Mouse (Mus musculus) limb, embryonic 15.5 days (tissue): ENCODE measurements around the gene Mecom. TPM values are rescaled to one million over a fixed set of nuclear protein-coding genes. Genes with fewer than 3 reads are reported as not detected.

ENCODE experiments used
- ATAC-seq: fragments of 200-750 bp; cut with Nextera tagmentation; 2 replicates; pipeline ENCODE4 v1.8.0; 2017; ENCODE audit warnings: low read depth, moderate TSS enrichment; ENCODE audit not compliant: insufficient number of reproducible peaks, low FRiP score, low TSS enrichment
- H3K27ac ChIP-seq: fragments of 300-500 bp; sonication (generic); 2 replicates; pipeline ENCODE4 v1.5.1; 2015; ENCODE audit warnings: moderate library complexity, mild to moderate bottlenecking, inconsistent platforms
- H3K27me3 ChIP-seq: fragments of 300-500 bp; sonication (generic); 2 replicates; pipeline ENCODE4 v1.6.1; 2015; ENCODE audit warnings: inconsistent platforms
- H3K36me3 ChIP-seq: fragments of 300-500 bp; sonication (generic); 2 replicates; pipeline ENCODE4 v1.6.1; 2015; ENCODE audit warnings: inconsistent platforms
- H3K4me1 ChIP-seq: fragments of 300-500 bp; sonication (generic); 2 replicates; pipeline ENCODE4 v1.6.1; 2015; ENCODE audit warnings: inconsistent platforms
- H3K4me2 ChIP-seq: fragments of 300-500 bp; sonication (generic); 2 replicates; pipeline ENCODE4 v1.6.1; 2015; ENCODE audit warnings: mild to moderate bottlenecking, inconsistent platforms
- H3K4me3 ChIP-seq: fragments of 300-500 bp; sonication (generic); 2 replicates; pipeline ENCODE4 v1.5.1; 2015; ENCODE audit warnings: mild to moderate bottlenecking, inconsistent platforms
- H3K9ac ChIP-seq: fragments of 300-500 bp; sonication (generic); 2 replicates; pipeline ENCODE4 v1.6.1; 2015; ENCODE audit warnings: inconsistent platforms
- H3K9me3 ChIP-seq: fragments of 300-500 bp; sonication (generic); 2 replicates; pipeline ENCODE4 v1.6.1; 2016; ENCODE audit warnings: inconsistent platforms
- WGBS: fragments of 180-500 bp; shearing (Covaris S2); methylation state at CpG from one replicate; pipeline ENCODE4 v1.1.7; 2015; 5-methylcytosine and 5-hydroxymethylcytosine counted together
- polyA plus RNA-seq: library from polyadenylated mRNA; unstranded; fragments of >200 nt; fragmentation: Nextera tagmentation; extraction: Ambion mirVana; gene quantifications from 2 replicates; pipeline ENCODE4 v1.2.1, GENCODE M21; 2015

The Mecom gene
- polyA plus RNA-seq, 1 experiment from 2014 or later: 38.4 TPM

DNA sequence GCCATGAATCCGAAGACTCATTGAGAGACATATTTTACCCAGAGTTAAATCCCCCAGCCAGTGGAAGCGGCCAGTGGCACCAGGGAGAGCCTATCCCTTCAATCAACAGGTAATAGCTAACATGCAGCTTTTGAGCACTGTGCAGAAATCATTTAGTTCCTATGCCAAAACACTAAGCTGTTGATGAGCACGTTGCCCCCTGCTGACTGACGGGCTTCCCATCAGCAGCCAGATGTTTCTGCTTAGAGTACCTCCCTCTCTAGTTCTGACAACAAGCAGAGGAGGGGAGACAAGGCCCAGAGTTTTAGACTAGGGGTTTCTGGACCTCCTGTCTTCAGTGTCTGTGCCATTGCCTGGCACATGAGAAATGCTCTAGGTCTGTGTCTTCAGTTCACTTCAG lies 239.7 kb downstream of the Mecom start:
- H3K27me3 ChIP-seq: no peaks in the 10 kb centered on the region
- no peak for ATAC-seq
- no peak overlapping the region for H3K27ac ChIP-seq
- H3K4me3 ChIP-seq: no peak overlapping the region
- H3K4me1 ChIP-seq: peaks cover 4% of the 10 kb centered on the region; the same call in 1 of the 2 replicates
- H3K36me3 ChIP-seq: no peaks in the 10 kb centered on the region
- no peak overlapping the region for H3K4me2 ChIP-seq
- H3K9ac ChIP-seq: no peak overlapping the region
- WGBS: 39% methylated on average over 4 of the region's 4 CpGs
- H3K9me3 ChIP-seq: no peaks in the 10 kb centered on the region

DNA sequence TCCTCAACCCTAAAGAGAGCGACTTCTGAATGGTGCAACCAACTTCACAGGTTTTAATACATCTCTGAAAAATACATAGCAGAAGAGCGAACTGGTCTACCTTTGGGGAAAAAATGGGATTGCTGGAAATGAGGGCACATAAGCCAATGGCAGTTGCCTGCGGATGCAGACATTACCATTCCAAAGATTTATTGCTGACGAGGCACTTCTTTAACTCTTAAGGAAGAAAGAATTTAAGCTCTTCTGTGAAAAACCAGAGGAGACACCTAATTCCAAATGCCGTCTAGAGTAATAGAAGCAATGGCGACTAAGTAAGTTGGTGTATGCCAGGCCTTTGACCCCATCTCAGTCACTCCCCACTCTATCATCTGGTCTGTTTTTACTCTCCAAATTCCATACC lies 240.2 kb downstream of the Mecom start:
- H3K9ac ChIP-seq: no peak overlapping the region
- no peaks in the 10 kb centered on the region for H3K36me3 ChIP-seq
- peaks cover 4% of the 10 kb centered on the region; the same call in 1 of the 2 replicates for H3K4me1 ChIP-seq
- no peaks in the 10 kb centered on the region for H3K27me3 ChIP-seq
- no peak for ATAC-seq
- no peak overlapping the region for H3K4me3 ChIP-seq
- H3K9me3 ChIP-seq: no peaks in the 10 kb centered on the region
- H3K27ac ChIP-seq: no peak overlapping the region
- 80% methylated on average over 6 of the region's 6 CpGs for WGBS
- H3K4me2 ChIP-seq: no peak overlapping the region

DNA sequence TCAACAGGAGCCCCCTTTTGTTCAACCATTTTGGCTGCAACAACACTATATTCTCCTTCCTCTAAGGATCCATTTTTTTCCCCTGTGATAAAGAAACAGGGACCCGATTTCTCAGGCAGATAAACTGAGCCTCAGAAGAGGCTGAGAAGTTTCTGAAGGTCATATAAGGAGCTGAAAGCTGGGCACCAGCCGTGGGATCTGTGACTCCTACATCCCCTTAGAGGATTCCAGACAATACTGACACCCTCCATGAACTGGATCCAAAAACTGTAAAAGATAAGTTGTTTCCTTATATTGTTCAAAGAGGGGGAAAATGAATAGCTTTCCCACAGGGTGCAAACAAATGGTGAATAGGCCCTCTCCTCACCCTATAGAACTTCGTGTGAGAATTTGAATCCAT lies 241.7 kb downstream of the Mecom start:
- Histone ChIP-seq H3K9ac (no peak overlapping the region), H3K36me3 (no peaks in the 10 kb centered on the region), H3K27ac (no peak overlapping the region), H3K4me2 (no peak overlapping the region), H3K27me3 (no peaks in the 10 kb centered on the region), H3K4me1 (peaks cover 6% of the 10 kb centered on the region; the same call in 1 of the 2 replicates), H3K9me3 (no peaks in the 10 kb centered on the region), H3K4me3 (no peak overlapping the region)
- ATAC-seq: no peak
- 64% methylated on average over 3 of the region's 3 CpGs for WGBS

DNA sequence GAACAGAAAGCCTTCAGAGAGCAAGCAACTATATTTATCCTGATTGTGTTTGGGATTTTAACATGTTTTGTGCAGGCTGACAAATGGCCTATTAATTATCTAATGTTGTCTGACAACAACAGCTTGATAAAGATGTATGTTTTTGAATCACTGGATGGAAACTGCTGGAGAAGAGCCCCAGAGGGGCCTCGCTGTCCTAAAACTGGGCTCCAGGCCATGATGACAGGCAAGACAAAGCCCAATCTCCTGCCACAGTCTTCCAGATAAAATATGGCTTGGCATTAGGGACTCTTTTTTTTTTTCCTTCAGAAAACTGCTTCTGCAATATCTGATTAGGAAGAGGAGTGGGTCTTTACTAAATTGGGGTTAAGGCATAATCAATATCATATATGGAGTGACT lies 248.3 kb downstream of the Mecom start:
- H3K27ac ChIP-seq: no peak overlapping the region
- H3K9me3 ChIP-seq: no peaks in the 10 kb centered on the region
- no peak overlapping the region for H3K4me3 ChIP-seq
- H3K36me3 ChIP-seq: no peaks in the 10 kb centered on the region
- H3K9ac ChIP-seq: no peak overlapping the region
- 68% methylated on average over 1 of the region's 1 CpGs for WGBS
- no peak for ATAC-seq
- H3K4me1 ChIP-seq: peaks cover 3% of the 10 kb centered on the region; the same call in 1 of the 2 replicates
- no peak overlapping the region for H3K4me2 ChIP-seq
- no peaks in the 10 kb centered on the region for H3K27me3 ChIP-seq

DNA sequence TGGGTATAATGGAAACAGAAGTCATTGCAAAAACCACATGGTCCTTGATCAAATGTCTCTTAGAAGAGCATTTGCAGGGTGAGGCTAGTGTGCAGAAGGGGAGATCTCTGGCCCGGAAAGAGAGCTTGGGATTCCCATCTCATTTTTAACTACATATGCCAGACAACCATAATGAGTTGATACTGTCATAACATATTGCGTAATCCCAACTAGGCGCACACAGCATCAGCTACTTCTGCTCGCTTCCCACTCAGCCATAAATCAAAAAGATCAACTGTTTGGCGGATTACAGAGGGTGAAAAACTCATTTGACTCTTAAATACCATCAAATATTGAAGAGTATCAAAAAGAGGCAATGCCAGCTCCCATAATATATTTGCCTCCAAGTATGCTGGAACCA lies 253.4 kb downstream of the Mecom start:
- Histone ChIP-seq H3K9ac (no peak overlapping the region), H3K36me3 (no peaks in the 10 kb centered on the region), H3K4me2 (no peak overlapping the region), H3K4me1 (no peaks in the 10 kb centered on the region), H3K27me3 (no peaks in the 10 kb centered on the region), H3K27ac (no peak overlapping the region), H3K4me3 (no peak overlapping the region), H3K9me3 (no peaks in the 10 kb centered on the region)
- WGBS: 85% methylated on average over 5 of the region's 5 CpGs
- ATAC-seq: no peak

DNA sequence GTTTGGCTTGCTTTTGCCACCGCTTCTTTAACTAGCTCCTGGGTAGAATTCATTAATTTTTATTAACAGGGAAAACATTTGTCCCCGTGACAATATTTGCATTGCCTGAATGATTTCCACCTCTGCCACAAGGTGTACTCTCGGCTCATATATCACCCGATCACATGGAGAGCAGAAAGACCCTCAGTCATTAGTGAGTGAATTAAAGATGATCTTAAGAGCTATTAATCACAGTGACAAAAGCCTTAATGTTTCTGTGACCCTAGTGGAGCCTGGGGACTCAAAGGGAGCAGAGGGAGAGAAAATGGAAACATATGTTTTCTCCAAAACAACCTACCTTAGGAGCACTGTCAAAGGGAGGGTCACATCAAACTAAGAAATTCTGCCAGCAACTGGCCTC lies 261.3 kb downstream of the Mecom start:
- no peaks in the 10 kb centered on the region for H3K27me3 ChIP-seq
- H3K36me3 ChIP-seq: no peaks in the 10 kb centered on the region
- H3K4me2 ChIP-seq: no peak overlapping the region
- ATAC-seq: no peak
- no peaks in the 10 kb centered on the region for H3K9me3 ChIP-seq
- no peak overlapping the region for H3K4me3 ChIP-seq
- H3K9ac ChIP-seq: no peak overlapping the region
- whole genome bisulfite sequencing: 20% methylated on average over 4 of the region's 4 CpGs
- H3K27ac ChIP-seq: no peak overlapping the region
- H3K4me1 ChIP-seq: 0 out of 2 replicates have a peak, but pooled peaks cover 7% of the 10 kb centered on the region

DNA sequence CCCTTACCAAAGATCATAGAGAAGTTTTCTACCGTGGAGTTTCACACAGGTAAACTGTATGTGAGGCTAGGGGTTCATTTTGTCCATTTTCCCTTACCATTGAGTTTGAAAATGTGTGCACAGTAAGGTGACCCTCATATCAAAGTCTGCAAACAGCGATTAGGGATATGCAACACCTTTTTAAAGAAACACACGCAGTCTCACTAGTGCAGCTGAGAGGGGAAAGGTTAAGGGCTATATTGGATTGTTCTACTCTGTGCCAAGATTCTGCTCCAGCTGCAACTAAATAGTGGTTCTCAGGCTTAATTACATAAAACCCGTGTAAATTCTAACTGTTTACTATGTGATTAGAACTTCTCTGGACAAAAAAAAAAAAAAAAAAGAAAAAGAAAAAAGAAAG lies 263.7 kb downstream of the Mecom start:
- no peaks in the 10 kb centered on the region for H3K9me3 ChIP-seq
- no peaks in the 10 kb centered on the region for H3K27me3 ChIP-seq
- no peak overlapping the region for H3K9ac ChIP-seq
- WGBS: 32% methylated on average over 4 of the region's 4 CpGs
- ATAC-seq: no peak
- no peak overlapping the region for H3K4me3 ChIP-seq
- H3K4me2 ChIP-seq: no peak overlapping the region
- no peaks in the 10 kb centered on the region for H3K36me3 ChIP-seq
- H3K4me1 ChIP-seq: 0 out of 2 replicates have a peak, but pooled peaks cover 7% of the 10 kb centered on the region
- H3K27ac ChIP-seq: no peak overlapping the region

DNA sequence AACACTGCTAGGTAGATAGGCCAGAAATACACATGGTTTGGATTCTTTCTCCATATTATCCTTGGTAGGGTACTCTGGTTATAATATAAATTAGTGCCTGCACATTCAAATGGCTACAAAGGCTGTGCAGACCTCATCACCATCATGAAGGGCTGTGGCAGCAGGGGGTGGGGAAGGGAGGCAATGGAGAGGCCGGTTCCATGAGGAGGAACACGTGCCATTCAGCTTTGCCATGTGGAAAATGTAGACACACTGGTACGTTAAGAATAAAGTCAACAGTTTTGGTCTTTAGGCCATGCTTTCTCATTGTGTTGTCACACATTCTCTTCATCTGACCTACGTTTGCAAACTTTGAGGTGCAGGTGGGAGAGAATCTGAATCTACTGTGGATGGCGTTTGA lies 264.2 kb downstream of the Mecom start:
- Histone ChIP-seq H3K36me3 (no peaks in the 10 kb centered on the region), H3K4me2 (no peak overlapping the region), H3K27ac (no peak overlapping the region), H3K27me3 (no peaks in the 10 kb centered on the region), H3K9ac (no peak overlapping the region), H3K4me1 (0 out of 2 replicates have a peak, but pooled peaks cover 7% of the 10 kb centered on the region), H3K4me3 (no peak overlapping the region), H3K9me3 (no peaks in the 10 kb centered on the region)
- 67% methylated on average over 5 of the region's 5 CpGs for WGBS
- no peak for ATAC-seq

DNA sequence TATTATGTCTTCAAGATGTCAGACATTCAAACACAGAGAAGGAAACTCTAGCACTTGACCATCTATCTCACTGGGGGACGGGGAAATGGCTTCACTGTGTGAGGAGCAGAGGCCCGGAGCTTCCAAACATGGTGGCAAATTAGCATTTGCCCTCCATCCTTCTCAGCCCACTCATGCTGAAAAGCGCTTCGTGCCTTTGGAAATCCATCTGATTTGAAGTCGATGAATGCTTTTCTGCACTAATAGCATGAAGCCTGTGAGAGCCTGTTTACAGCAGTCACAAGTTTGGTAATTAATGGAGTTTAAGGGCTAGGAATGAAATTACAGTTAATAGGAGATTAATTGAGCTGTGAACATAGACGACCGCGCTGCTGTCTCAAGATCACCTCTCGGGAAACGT lies 270.2 kb downstream of the Mecom start:
- H3K4me3 ChIP-seq: no peak overlapping the region
- no peak overlapping the region for H3K4me2 ChIP-seq
- no peak overlapping the region for H3K9ac ChIP-seq
- H3K36me3 ChIP-seq: no peaks in the 10 kb centered on the region
- no peak overlapping the region for H3K27ac ChIP-seq
- H3K27me3 ChIP-seq: no peaks in the 10 kb centered on the region
- no peaks in the 10 kb centered on the region for H3K9me3 ChIP-seq
- 0 out of 2 replicates have a peak, but pooled peaks cover 4% of the 10 kb centered on the region for H3K4me1 ChIP-seq
- ATAC-seq: no peak
- WGBS: 77% methylated on average over 10 of the region's 10 CpGs

DNA sequence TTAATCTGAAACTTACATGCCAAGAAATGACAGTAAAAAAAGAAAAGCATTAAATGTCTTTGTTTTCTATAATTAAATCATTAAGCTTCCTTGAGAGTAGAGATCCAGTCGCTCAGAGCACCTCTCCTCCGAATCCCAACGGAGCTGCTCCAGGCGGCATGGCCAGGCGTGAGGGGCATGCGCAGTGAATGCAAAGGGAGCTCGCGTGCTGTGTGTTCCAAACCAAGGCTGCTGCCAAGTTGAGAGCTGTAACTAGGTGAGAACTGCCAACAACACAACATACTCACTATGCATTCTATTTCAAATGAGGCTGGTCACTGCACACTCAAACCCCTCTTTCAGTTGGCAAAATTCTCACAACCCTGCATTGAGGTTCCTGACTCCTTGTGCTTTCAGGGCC lies 271.7 kb downstream of the Mecom start:
- H3K4me1 ChIP-seq: 0 out of 2 replicates have a peak, but pooled peaks cover 4% of the 10 kb centered on the region
- no peak overlapping the region for H3K9ac ChIP-seq
- WGBS: 70% methylated on average over 8 of the region's 8 CpGs
- H3K27me3 ChIP-seq: no peaks in the 10 kb centered on the region
- H3K36me3 ChIP-seq: no peaks in the 10 kb centered on the region
- no peak overlapping the region for H3K27ac ChIP-seq
- H3K4me3 ChIP-seq: no peak overlapping the region
- no peak for ATAC-seq
- no peak overlapping the region for H3K4me2 ChIP-seq
- no peaks in the 10 kb centered on the region for H3K9me3 ChIP-seq

DNA sequence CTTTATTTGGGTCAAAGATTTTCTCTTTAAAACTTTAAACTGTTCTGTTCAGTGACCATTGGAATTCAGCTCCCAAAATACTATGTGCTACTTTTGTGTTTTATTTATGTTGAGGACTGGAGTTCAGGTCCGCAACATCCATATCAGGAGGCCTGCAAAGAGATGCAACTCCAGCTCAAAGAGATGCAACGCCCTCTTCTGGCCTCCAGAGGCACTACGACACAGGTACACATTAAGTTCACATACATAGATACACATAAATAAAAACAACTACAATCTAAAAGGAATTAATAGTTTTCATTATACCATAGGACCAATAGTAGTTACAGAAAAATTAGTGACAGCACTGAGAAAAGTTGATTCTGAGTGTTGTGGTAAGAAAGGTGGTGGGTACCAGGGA lies 278.6 kb downstream of the Mecom start:
- no peaks in the 10 kb centered on the region for H3K27me3 ChIP-seq
- WGBS: 70% methylated on average over 3 of the region's 3 CpGs
- no peaks in the 10 kb centered on the region for H3K4me1 ChIP-seq
- no peak overlapping the region for H3K4me3 ChIP-seq
- H3K4me2 ChIP-seq: no peak overlapping the region
- H3K36me3 ChIP-seq: no peaks in the 10 kb centered on the region
- no peak for ATAC-seq
- H3K9ac ChIP-seq: no peak overlapping the region
- H3K9me3 ChIP-seq: no peaks in the 10 kb centered on the region
- H3K27ac ChIP-seq: no peak overlapping the region

DNA sequence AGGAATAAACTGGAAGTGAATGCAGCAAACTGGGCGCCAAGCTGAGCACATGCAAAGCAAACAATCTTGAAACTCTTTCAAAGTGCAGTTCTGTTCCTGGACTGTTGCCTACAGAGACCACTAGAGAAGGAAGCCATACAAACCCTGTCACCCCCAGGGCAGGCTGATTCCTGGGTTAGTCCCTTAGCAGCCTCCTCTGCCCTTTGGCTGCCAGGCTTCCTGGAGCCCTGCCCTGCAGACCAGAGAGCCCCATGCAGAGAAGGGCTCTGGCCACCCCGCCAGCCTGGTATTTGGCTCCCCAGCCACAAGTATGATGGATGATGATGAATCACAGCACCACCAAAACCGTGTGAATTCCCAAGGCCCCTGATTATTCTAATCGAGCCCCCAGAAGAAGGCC lies 286.9 kb downstream of the Mecom start:
- Histone ChIP-seq H3K4me1 (peaks cover 10% of the 10 kb centered on the region), H3K9me3 (no peaks in the 10 kb centered on the region), H3K4me2 (no peak overlapping the region), H3K36me3 (no peaks in the 10 kb centered on the region), H3K27me3 (no peaks in the 10 kb centered on the region), H3K4me3 (no peak overlapping the region), H3K27ac (no peak overlapping the region), H3K9ac (no peak overlapping the region)
- ATAC-seq: no peak
- WGBS: 33% methylated on average over 4 of the region's 4 CpGs

DNA sequence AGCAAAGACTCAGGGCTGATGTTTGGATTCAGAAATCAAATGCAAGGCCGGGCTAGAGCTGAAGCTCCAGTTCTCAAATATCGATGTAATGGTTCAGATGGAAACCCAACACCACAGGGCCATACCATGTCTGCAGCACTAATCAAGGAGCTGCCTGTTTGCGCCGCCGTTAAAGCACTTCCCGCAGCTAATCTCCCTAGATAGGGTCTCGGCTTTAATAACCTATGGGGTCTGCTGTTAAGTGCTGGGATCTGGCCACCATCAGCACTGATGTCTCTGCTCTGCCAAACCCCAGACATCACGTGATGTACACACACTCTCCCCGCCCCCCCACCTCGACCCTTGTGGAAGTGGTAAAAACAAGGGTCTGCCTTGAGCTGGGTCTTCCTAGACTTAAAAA lies 289.4 kb downstream of the Mecom start:
- H3K27me3 ChIP-seq: no peaks in the 10 kb centered on the region
- H3K36me3 ChIP-seq: no peaks in the 10 kb centered on the region
- H3K4me2 ChIP-seq: no peak overlapping the region
- 27% methylated on average over 10 of the region's 10 CpGs for WGBS
- ATAC-seq: no peak
- no peak overlapping the region for H3K9ac ChIP-seq
- peaks cover 10% of the 10 kb centered on the region for H3K4me1 ChIP-seq
- H3K9me3 ChIP-seq: no peaks in the 10 kb centered on the region
- H3K27ac ChIP-seq: no peak overlapping the region
- no peak overlapping the region for H3K4me3 ChIP-seq
